Mouse (Mus musculus) cerebellum, adult 9-10 months (tissue): ENCODE measurements around the gene Impg1.

Experiments used
- DNase-seq: peaks from one replicate; pipeline ENCODE4 v3.0.0; 2022

Impg1 gene

DNA sequence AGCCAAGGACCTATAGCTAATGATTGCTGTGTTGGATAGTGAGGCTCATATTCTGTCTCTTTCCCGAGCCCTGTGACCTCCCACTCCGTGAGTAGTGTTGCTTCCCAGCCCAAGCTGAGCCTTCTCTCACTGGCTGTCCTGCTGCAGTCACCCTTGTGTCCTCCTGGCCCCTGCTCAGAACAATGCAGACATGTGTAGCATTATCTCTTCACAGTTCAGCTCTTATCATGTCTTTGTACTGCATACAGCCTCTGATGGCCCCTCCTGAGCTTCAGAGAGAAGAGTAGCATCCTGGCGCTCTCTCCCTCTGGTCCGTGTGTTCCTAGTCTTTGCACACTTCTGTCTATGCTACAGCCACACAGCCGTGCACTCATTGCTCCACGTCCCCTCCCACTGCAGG, 187.5 kb downstream of the Impg1 start:
- no peak for DNase-seq

DNA sequence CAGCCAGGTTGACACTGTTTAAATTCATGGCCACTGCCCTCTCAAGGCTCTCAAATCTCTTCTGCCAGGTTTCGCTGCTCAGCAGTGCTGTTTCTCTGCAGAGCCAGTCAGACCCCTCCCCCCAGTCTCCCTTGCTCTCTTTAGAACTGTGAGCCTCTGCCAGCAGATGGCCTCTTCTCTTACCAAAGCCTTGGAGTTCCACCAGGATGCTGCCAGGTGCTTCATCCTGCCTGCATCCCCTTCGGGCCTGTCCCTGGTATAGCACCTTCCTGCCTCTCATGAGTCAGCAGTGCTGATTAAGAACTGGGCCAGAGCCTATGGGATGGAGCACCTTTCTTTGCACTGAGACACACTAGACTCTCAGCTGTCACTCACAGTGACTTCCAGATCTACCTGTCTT, 188.1 kb downstream of the Impg1 start:
- peak; percentile 12 for DNase-seq

DNA sequence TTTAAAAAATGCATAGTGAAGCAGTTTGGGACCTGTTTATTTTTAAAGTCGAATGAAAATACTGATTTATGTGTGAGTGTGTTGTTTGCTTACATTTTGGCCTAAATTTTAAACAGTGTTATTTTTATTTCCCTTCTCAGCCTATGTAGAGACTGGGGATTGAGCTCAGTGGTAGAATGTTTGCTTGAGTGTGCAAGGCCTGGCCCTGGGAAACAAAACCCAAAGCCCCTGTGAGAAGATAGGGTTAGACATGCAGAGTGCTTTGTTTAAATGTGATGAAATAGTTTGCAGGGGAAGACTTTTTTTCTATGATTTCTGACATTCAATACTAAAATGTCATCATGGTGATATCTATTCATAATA, 189.5 kb downstream of the Impg1 start:
- no peak for DNase-seq

DNA sequence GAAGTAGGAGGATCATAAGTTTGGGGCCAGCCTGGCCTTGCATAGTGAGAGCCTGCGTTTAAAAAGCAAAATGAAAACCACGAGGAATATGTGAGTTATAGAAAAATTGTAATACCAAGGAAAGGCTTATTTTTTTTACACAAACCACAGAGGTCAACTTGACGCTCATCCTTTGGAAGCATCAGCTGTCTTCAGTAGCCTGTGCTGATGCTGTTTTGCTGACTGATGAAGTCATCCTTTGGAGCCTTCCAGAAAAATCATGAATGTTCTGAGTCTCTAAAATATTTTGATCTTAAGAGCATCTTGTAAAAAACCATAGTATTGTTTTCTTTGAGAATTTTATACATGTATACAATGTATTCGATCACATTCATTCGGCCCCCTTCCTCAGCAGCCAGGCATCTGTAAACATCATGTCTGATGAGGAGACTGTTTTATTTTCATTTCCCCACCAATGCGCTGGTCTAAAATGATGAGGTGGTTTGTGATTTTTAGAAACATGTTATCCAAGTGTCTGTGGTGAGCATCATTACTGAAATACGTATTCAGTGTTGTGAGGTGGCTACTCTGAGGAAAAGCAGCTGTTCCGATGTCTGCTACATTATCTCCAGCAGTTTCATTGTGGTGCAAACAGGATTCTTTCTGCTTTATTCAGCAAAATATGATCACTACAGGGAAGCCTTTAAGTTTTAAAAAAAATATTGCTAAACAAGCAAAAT, 190.1 kb downstream of the Impg1 start:
- no peak for DNase-seq

DNA sequence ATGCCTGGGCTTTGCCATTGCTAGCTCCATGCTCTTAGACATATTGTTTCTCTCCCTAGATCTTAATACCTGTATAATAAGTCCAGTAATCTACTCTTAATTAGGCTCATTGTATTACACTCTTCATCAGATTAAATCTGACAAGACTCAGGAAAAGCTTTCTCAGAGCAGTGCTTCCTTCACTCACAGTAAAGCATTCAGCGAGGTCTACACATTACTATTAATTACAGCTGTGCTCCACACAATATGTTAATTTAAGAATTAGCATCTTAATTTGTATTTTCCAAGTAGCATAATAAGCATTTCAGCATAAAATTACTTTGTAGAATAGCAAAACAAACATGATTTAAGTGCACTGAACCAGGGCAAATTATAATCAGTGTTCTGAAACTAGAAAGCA, 192.3 kb downstream of the Impg1 start:
- DNase-seq, result no peak

DNA sequence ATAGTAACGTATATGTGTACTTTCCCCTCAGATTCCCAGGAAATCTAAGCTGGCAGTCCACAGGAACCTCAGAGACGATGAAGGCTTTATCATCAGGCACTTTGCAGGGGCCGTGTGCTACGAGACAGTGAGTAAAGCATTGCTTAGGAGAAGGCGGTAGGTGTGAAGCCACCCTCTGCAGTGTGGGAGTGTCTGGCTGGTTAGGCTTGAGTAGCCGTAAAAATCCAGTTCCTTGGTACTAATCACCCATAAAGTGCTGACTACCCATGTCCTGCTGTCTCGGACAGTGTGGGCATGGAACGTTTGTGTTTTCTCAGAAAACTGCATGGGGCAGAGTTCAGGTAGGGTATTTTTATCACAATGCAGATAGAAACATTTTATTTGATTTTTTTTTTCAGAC, 195.7 kb downstream of the Impg1 start:
- DNase-seq, result no peak

DNA sequence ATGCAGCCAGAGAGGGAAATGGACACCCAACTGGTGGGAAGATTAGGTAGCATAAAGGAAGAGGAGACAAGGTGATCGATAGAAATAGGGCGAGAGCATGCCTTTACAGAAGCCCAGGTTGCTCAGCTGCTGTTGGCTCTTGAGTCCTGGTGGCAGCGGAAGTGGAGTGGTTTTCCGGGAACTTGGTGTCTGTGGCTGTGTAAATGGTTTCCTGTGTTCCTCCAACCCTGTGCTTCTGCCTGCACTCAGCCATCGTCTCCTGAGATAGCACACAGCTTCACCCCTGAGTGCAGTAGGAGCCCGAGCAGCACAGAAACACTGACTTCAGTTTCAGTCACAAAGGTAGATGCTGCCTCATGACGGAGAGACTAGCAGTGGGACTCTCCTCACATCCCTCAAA, 198.8 kb downstream of the Impg1 start:
- DNase-seq, result no peak

DNA sequence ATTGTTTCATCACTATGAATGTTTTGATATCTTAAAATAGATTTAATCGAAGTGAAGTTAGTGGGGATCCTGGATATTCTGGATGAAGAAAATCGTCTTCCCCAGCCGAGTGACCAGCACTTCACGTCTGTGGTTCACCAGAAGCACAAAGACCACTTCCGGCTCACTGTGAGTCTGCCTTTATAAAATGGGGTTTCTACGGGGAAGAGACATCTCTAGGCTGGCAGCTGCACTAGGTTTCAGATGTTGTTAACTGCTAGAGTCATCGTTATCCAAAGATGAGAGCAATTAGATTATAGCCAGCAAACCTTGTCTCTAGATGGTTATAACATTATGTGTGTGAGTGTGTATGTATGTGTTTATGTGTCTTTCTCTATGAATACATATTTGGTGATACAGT, 199.2 kb downstream of the Impg1 start:
- DNase-seq, result no peak
